Mouse (Mus musculus) adipose tissue, adult 10 weeks (tissue): ENCODE measurements around the gene Atad2b. TPM values are rescaled to one million over a fixed set of nuclear protein-coding genes. Genes with fewer than 3 reads are reported as not detected.

Source experiments
- polyA plus RNA-seq: library from polyadenylated mRNA; stranded (reverse); fragments of 350-450 nt; fragmentation: Illumina TruSeq; extraction: RNeasy Lipid Tissue Mini Kit (QIAGEN cat#74804); gene quantifications from one replicate; pipeline ENCODE4 v1.2.3, GENCODE M21; 2014; ENCODE audit warnings: low read depth, low replicate concordance

Atad2b gene
- 9.2 TPM for polyA plus RNA-seq

GRCm38 (mm10) chr12:4916994-4917804 lies at the start of gene Atad2b:
TSS of gene Atad2b (plus strand) at chr12:4917353.

GRCm38 (mm10) chr12:4874161-4874927 lies 42.8 kb upstream of the Atad2b start, which contains the start of gene Mfsd2b:
TSS of gene Mfsd2b (minus strand) at chr12:4874359.

GRCm38 (mm10) chr12:4906951-4907906 lies 9.9 kb upstream of the Atad2b start, which contains the start of gene Ubxn2a:
TSS of gene Ubxn2a (minus strand) at chr12:4907705.

Other genes starting within 250 kb of the Atad2b start
- gene Fam228a, start 178.9 kb upstream of the Atad2b start, polyA plus RNA-seq: 2.3 TPM
- 6.1 TPM for gene Pfn4, start 148.3 kb upstream of the Atad2b start, polyA plus RNA-seq
- gene Fam228b, start 148.1 kb upstream of the Atad2b start, polyA plus RNA-seq: 4.6 TPM
- 81.3 TPM for gene Sf3b6, start 99.8 kb upstream of the Atad2b start, polyA plus RNA-seq
- gene Fkbp1b, start 75.8 kb upstream of the Atad2b start, polyA plus RNA-seq: 10.0 TPM
- 6.5 TPM for gene Wdcp, start 74.0 kb upstream of the Atad2b start, polyA plus RNA-seq
- gene Mfsd2b, start 43.0 kb upstream of the Atad2b start, polyA plus RNA-seq: 1.8 TPM
- 41.6 TPM for gene Ubxn2a, start 9.6 kb upstream of the Atad2b start, polyA plus RNA-seq